Mouse (Mus musculus): Measurements from ENCODE around the gene Rfc1.

Rfc1 gene

DNA sequence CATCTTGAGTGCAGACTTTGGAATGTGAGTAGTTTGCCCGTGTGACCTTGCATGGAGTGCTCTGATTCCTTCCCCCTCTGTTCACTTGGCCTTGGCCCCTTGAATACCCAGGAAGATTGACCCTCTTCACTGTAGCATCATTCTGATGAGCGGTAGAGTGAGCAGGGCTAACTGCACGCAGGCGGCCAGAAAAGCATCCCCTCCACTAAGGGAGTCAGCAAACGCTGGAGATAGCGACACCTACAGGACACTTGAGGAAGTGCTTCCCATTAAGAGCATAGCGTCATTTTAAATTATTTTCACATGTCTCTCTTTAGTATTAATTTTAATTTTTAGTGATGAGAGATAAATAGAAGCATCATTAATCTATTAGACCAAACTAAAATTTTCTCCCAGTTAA, 122.1 kb downstream of the Rfc1 start:
- peak; percentile 21 for DNase-seq (ENCODE audit: low read depth, low spot score)

All from skeletal muscle tissue, adult 2 months (tissue).